Mouse (Mus musculus) layer of hippocampus, adult 18-20 months (tissue): Measurements from ENCODE around the gene Tpd52l2. TPM values are rescaled to one million over a fixed set of nuclear protein-coding genes. Genes with fewer than 3 reads are reported as not detected.

Experiments
- DNase-seq, 2 experiments: peaks; one replicate each; pipeline ENCODE4 v3.0.0; 2022; ENCODE audit warnings: low spot score in 2 of 2
- total RNA-seq, 2 experiments: library from RNA; stranded (reverse); gene quantifications; 2 replicates each; pipeline ENCODE4 v1.2.3; 2021

Gene Tpd52l2
- total RNA-seq, 2 experiments from 2014 or later, result 71.5 to 78.4 TPM

- DNase-seq, result no peak
Measured at GRCm38 (mm10) chr2:181536410-181536809, 39.5 kb downstream of the Tpd52l2 start.

- peak; percentile 65 for DNase-seq
Measured at GRCm38 (mm10) chr2:181537444-181538047, 40.6 kb downstream of the Tpd52l2 start.

- no peak for DNase-seq
Measured at GRCm38 (mm10) chr2:181541761-181542380, 44.9 kb downstream of the Tpd52l2 start.

- no peak for DNase-seq
Measured at GRCm38 (mm10) chr2:181546142-181546541, 49.2 kb downstream of the Tpd52l2 start.

- no peak for DNase-seq
Measured at GRCm38 (mm10) chr2:181548227-181548626, 51.3 kb downstream of the Tpd52l2 start.

- no peak for DNase-seq
Measured at GRCm38 (mm10) chr2:181548682-181549081, 51.7 kb downstream of the Tpd52l2 start.

- DNase-seq, result no peak
Measured at GRCm38 (mm10) chr2:181550233-181550632, 53.3 kb downstream of the Tpd52l2 start.

- DNase-seq, result no peak
Measured at GRCm38 (mm10) chr2:181553772-181554171, 56.8 kb downstream of the Tpd52l2 start.

GRCm38 (mm10) chr2:181567338-181567737 is 70.4 kb downstream of the Tpd52l2 start:
- DNase-seq, result no peak

Other genes starting within 250 kb of the Tpd52l2 start
- gene Gmeb2, start 209.1 kb upstream of the Tpd52l2 start, total RNA-seq, result 10 to 100 TPM; 17.9 to 18.1 TPM
- gene Stmn3, start 182.6 kb upstream of the Tpd52l2 start, total RNA-seq, result 100 to 1,000 TPM; 560 to 580 TPM
- gene Rtel1, start 177.4 kb upstream of the Tpd52l2 start, total RNA-seq, result 10 to 100 TPM; 25.3 to 28.8 TPM
- gene Zgpat, start 132.2 kb upstream of the Tpd52l2 start, total RNA-seq, result 10 to 100 TPM; 70.2 to 71.1 TPM
- 10 to 100 TPM; 41.1 to 46.0 TPM for gene Arfrp1, start 131.7 kb upstream of the Tpd52l2 start, total RNA-seq
- 10 to 100 TPM; 37.1 to 43.2 TPM for gene Lime1, start 117.1 kb upstream of the Tpd52l2 start, total RNA-seq
- 1 to 10 TPM; 8.0 to 8.4 TPM for gene Zbtb46, start 37.7 kb upstream of the Tpd52l2 start, total RNA-seq
- gene Abhd16b, start 3.9 kb upstream of the Tpd52l2 start, total RNA-seq, result not detected
- 100 to 1,000 TPM; 274 to 282 TPM for gene Dnajc5, start 23.3 kb downstream of the Tpd52l2 start, total RNA-seq
- gene Uckl1, start 87.8 kb downstream of the Tpd52l2 start, total RNA-seq, result 10 to 100 TPM; 54.2 to 63.3 TPM
- 10 to 100 TPM; 60.9 to 61.6 TPM for gene Prpf6, start 94.7 kb downstream of the Tpd52l2 start, total RNA-seq
- 10 to 100 TPM; 81.0 to 88.4 TPM for gene Zfp512b, start 95.7 kb downstream of the Tpd52l2 start, total RNA-seq
- gene Samd10, start 102.1 kb downstream of the Tpd52l2 start, total RNA-seq, result 10 to 100 TPM; 12.0 to 13.2 TPM
- gene Gm29797, start 159.9 kb downstream of the Tpd52l2 start, total RNA-seq, result 1 to 10 TPM in 1 of 2 experiments, under 1 TPM in 1; 0.91 to 2.1 TPM
- 10 to 100 TPM; 11.3 to 12.6 TPM for gene Sox18, start 174.5 kb downstream of the Tpd52l2 start, total RNA-seq
- 10 to 100 TPM; 48.3 to 55.1 TPM for gene Tcea2, start 183.2 kb downstream of the Tpd52l2 start, total RNA-seq
- 10 to 100 TPM; 41.7 to 47.2 TPM for gene Rgs19, start 196.8 kb downstream of the Tpd52l2 start, total RNA-seq
- not detected for gene Lkaaear1, start 201.3 kb downstream of the Tpd52l2 start, total RNA-seq
- 10 to 100 TPM; 50.6 to 52.4 TPM for gene Oprl1, start 217.9 kb downstream of the Tpd52l2 start, total RNA-seq